Mouse (Mus musculus) CH12.LX (cell line): ENCODE results near the gene Alcam. TPM values are rescaled to one million over a fixed set of nuclear protein-coding genes. Genes with fewer than 3 reads are reported as not detected.

Experiments used
- DNase-seq: peaks from one replicate; pipeline ENCODE4 v3.0.0-alpha.2; 2013; ENCODE audit errors: extremely low read depth
- H3K27ac ChIP-seq: 2 replicates; pipeline ENCODE4 v1.5.1; 2012; ENCODE audit warnings: low read depth, mild to moderate bottlenecking, control low read depth, moderate library complexity; ENCODE audit not compliant: insufficient read depth
- H3K27me3 ChIP-seq: replicated peaks from 2 replicates; pipeline ENCODE3; 2012; ENCODE audit warnings: inconsistent platforms
- H3K36me3 ChIP-seq, 2 experiments: replicated peaks in 1 of 2; 2 replicates each; pipeline versions ENCODE3 to v1.6.1; 2012; ENCODE audit warnings: inconsistent platforms in 1 of 2, low read length in 1 of 2, mild to moderate bottlenecking in 1 of 2, mixed read lengths in 1 of 2, moderate library complexity in 1 of 2; ENCODE audit not compliant: control insufficient read depth in 1 of 2, insufficient read depth in 1 of 2
- H3K4me1 ChIP-seq, 2 experiments: 2 replicates each; pipeline ENCODE4 v1.6.1; 2012; ENCODE audit warnings: inconsistent platforms in 1 of 2, moderate library complexity in 1 of 2; ENCODE audit not compliant: insufficient read depth in 2 of 2, control insufficient read depth in 1 of 2
- H3K4me2 ChIP-seq: 2 replicates; pipeline ENCODE4 v1.6.1; 2012; ENCODE audit warnings: low read depth, mild to moderate bottlenecking, control low read depth; ENCODE audit not compliant: poor library complexity, insufficient read depth, severe bottlenecking
- H3K4me3 ChIP-seq, 3 experiments: fragments of 150-350 bp in 1 of 3; sonication (generic) in 1 of 3; replicated peaks in 1 of 3; 2 replicates each; pipeline versions ENCODE3 to v1.5.1; 2011 to 2012; ENCODE audit warnings: low read depth in 2 of 3, low read length in 2 of 3, mild to moderate bottlenecking in 2 of 3, moderate library complexity in 2 of 3, control low read depth in 1 of 3, improper control_type of control experiment in 1 of 3, inconsistent platforms in 1 of 3, mixed read lengths in 1 of 3; ENCODE audit not compliant: poor library complexity in 1 of 3
- H3K79me2 ChIP-seq: replicated peaks from 2 replicates; pipeline ENCODE4 v1.6.1; 2012; ENCODE audit warnings: mild to moderate bottlenecking, moderate library complexity; ENCODE audit not compliant: control insufficient read depth, poor library complexity, insufficient read depth, severe bottlenecking; ENCODE audit errors: extremely low read depth
- H3K9ac ChIP-seq: 2 replicates; pipeline ENCODE4 v1.6.1; 2012; ENCODE audit warnings: low read depth, mild to moderate bottlenecking, control low read depth, moderate library complexity; ENCODE audit not compliant: insufficient read depth
- H3K9me3 ChIP-seq: replicated peaks from 2 replicates; pipeline ENCODE3; 2012; ENCODE audit warnings: low read length, inconsistent platforms, mixed read lengths
- CHD2 ChIP-seq: IDR thresholded peaks from 2 replicates; pipeline ENCODE4 v1.6.1; 2011; ENCODE audit warnings: low read length, improper control_type of control experiment
- EP300 ChIP-seq: IDR thresholded peaks from 2 replicates; pipeline ENCODE4 v1.6.1; 2011; ENCODE audit warnings: low read length, improper control_type of control experiment
- IRF4 ChIP-seq: IDR thresholded peaks from 2 replicates; pipeline ENCODE4 v1.6.1; 2014; ENCODE audit warnings: low read depth, mild to moderate bottlenecking, inconsistent platforms, low read length, improper control_type of control experiment
- JUN ChIP-seq: IDR thresholded peaks from 2 replicates; pipeline ENCODE4 v1.6.1; 2011; ENCODE audit warnings: low read depth, mild to moderate bottlenecking, low read length, improper control_type of control experiment, moderate library complexity; ENCODE audit not compliant: insufficient read depth
- MAFK ChIP-seq: IDR thresholded peaks from 2 replicates; pipeline ENCODE4 v1.6.1; 2011; ENCODE audit warnings: low read length, improper control_type of control experiment; ENCODE audit not compliant: insufficient replicate concordance
- MAX ChIP-seq: IDR thresholded peaks from 2 replicates; pipeline ENCODE4 v1.6.1; 2011; ENCODE audit warnings: low read length, improper control_type of control experiment
- MAZ ChIP-seq: IDR thresholded peaks from 2 replicates; pipeline ENCODE4 v1.6.1; 2012; ENCODE audit warnings: low read depth, mild to moderate bottlenecking, inconsistent platforms, low read length, improper control_type of control experiment, moderate library complexity
- MYC ChIP-seq: IDR thresholded peaks from 2 replicates; pipeline ENCODE4 v1.6.1; 2011; ENCODE audit warnings: low read depth, mild to moderate bottlenecking, improper control_type of control experiment, low read length
- NRF1 ChIP-seq: IDR thresholded peaks from 2 replicates; pipeline ENCODE4 v1.6.1; 2014; ENCODE audit warnings: low read depth, mild to moderate bottlenecking, inconsistent platforms, low read length, improper control_type of control experiment, moderate library complexity
- PAX5 ChIP-seq: IDR thresholded peaks from 2 replicates; pipeline ENCODE4 v1.6.1; 2012; ENCODE audit warnings: low read length, inconsistent platforms, mixed read lengths
- POLR2AphosphoS2 ChIP-seq: IDR thresholded peaks from 2 replicates; pipeline ENCODE4 v1.6.1; 2011; ENCODE audit warnings: low read depth, low read length, improper control_type of control experiment
- RAD21 ChIP-seq: IDR thresholded peaks from 2 replicates; pipeline ENCODE4 v1.6.1; 2011; ENCODE audit warnings: low read depth, mild to moderate bottlenecking, low read length, improper control_type of control experiment, moderate library complexity
- RCOR1 ChIP-seq: conservative IDR thresholded peaks from 2 replicates; pipeline ENCODE4 v1.6.1; 2012; ENCODE audit warnings: low read depth, mild to moderate bottlenecking, inconsistent platforms, low read length, improper control_type of control experiment
- UBTF ChIP-seq: IDR thresholded peaks from 2 replicates; pipeline ENCODE4 v1.6.1; 2012; ENCODE audit warnings: low read depth, mild to moderate bottlenecking, inconsistent platforms, low read length, improper control_type of control experiment, moderate library complexity
- USF1 ChIP-seq: IDR thresholded peaks from 2 replicates; pipeline ENCODE4 v1.6.1; 2014; ENCODE audit warnings: low read depth, mild to moderate bottlenecking, inconsistent platforms, low read length, improper control_type of control experiment
- ZC3H11A ChIP-seq: IDR thresholded peaks from 2 replicates; pipeline ENCODE4 v1.6.1; 2012; ENCODE audit warnings: low read depth, mild to moderate bottlenecking, inconsistent platforms, low read length, improper control_type of control experiment
- dilution Hi-C: fragments of 300-500 bp; cut with MboI; formaldehyde crosslinking; loops from 2 replicates; pipeline ENCODE4 v1.14.3; 2020; ENCODE audit warnings: low sequenced_read_pairs; ENCODE audit not compliant: extremely low pct_unique_long_range_greater_than_20kb, extremely low pct_ligation_motif_present
- in situ Hi-C: fragments of 300-500 bp; cut with MboI; formaldehyde crosslinking; loops from 3 replicates; pipeline ENCODE4 v1.14.3; 2019; ENCODE audit warnings: low sequenced_read_pairs, low pct_ligation_motif_present, low pct_unique_long_range_greater_than_20kb, mixed read lengths
- polyA plus RNA-seq: library from polyadenylated mRNA; unstranded; fragments of >175 nt; gene quantifications from 2 replicates; pipeline ENCODE4 v1.2.1, GENCODE M21; 2012; ENCODE audit warnings: low read depth; ENCODE audit not compliant: insufficient read length
- total RNA-seq, 2 experiments: library from RNA; depleted of rRNA; stranded (reverse); fragments of 300-350 nt in 1 of 2; fragments of >200 nt in 1 of 2; gene quantifications; 2 replicates each; pipeline ENCODE4 v1.2.3; 2012 to 2014

Gene Alcam
- total and polyA plus RNA-seq, 3 experiments, result 26.3 to 56.7 (median 54.6) TPM

GRCm38 (mm10) chr16:52386781-52387300, 67.0 kb downstream of the Alcam start:
- Histone ChIP-seq H3K4me1 (peaks cover 0 to 3% of the 10 kb centered on the region in 2 experiments; a peak in 1 of 4 replicates), H3K27me3 (no peaks in the 10 kb centered on the region), H3K9me3 (no peaks in the 10 kb centered on the region), H3K4me3 (no peak overlapping the region), H3K36me3 (no peaks in the 10 kb centered on the region), H3K4me2 (no peak overlapping the region), H3K9ac (no peak overlapping the region), H3K27ac (no peak overlapping the region), H3K79me2 (peaks cover 10% of the 10 kb centered on the region)
- dilution Hi-C loops (no loop called here), in situ Hi-C loops (no loop called here)
- TF ChIP-seq MAX (no peak), CHD2 (no peak), RCOR1 (no peak), IRF4 (no peak), PAX5 (no peak), NRF1 (no peak), JUN (no peak), MAFK (no peak), POLR2AphosphoS2 (no peak), MAZ (no peak), MYC (no peak), EP300 (no peak), RAD21 (no peak)
- no peak for DNase-seq

DNA sequence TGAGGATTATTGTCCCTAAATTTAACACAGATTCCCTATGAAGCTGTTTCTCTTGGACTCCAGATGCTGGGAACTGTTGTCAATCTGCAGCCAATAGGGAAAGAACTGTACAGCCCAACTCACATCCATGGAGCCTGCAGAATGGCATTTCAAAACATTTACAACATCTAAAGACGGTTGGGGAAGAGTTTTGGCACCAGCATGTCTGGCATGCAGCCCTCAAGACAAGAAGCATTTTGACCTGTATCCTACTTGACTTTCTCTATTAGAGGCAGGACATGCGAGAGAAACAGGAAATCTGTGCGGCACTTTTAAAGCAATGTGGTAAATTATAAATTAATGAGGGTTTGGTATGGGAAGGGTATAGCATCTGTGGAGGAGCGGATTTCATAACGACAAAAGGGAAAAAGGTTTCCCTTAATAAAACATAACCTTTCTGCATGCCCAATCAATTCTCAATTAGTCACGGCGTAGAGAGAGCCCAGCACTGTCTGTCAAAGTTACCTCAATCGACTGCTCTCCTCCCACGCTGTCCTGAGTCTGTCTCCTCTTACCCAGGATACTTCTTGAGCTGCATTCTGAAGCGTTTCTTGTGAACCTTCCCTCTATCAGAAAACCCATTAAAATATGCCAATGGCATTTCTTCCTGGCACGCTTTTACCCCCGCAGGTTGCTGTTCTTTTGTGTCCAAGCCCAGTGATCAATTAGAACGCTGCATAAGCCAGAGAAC, 70.3 kb downstream of the Alcam start:
- dilution Hi-C loops, result no loop called here
- no peak overlapping the region for H3K9ac ChIP-seq
- H3K27ac ChIP-seq, result no peak overlapping the region
- H3K4me3 ChIP-seq, result no peak overlapping the region
- DNase-seq, result no peak
- no peak overlapping the region for H3K4me2 ChIP-seq
- TF ChIP-seq UBTF, result no peak
- no peak for TF ChIP-seq RCOR1
- no peak for TF ChIP-seq ZC3H11A
- TF ChIP-seq USF1, result no peak
- in situ Hi-C loops, result no loop called here
- no peaks in the 10 kb centered on the region for H3K36me3 ChIP-seq
- H3K4me1 ChIP-seq, result peaks cover 0 to 3% of the 10 kb centered on the region in 2 experiments; a peak in 1 of 4 replicates
- H3K27me3 ChIP-seq, result no peaks in the 10 kb centered on the region
- no peaks in the 10 kb centered on the region for H3K9me3 ChIP-seq
- peaks cover 5% of the 10 kb centered on the region for H3K79me2 ChIP-seq
